Mouse (Mus musculus) bone marrow, adult 2 months (tissue): Measurements from ENCODE around the gene Gtf3c2.

Experiments
- CTCF ChIP-seq: fragments of 200-500 bp; IDR thresholded peaks from 2 replicates; pipeline ENCODE4 v1.5.1; 2011; ENCODE audit warnings: low read length, control low read depth; ENCODE audit not compliant: control insufficient read depth, insufficient read depth
- POLR2A ChIP-seq: fragments of 200-500 bp; IDR thresholded peaks from 2 replicates; pipeline ENCODE4 v1.6.1; 2011; ENCODE audit warnings: low read depth, mild to moderate bottlenecking, control low read depth, low read length, borderline replicate concordance; ENCODE audit not compliant: control insufficient read depth

- TF ChIP-seq POLR2A = no peak
- no peak for TF ChIP-seq CTCF
Measured at GRCm38 (mm10) chr5:31198616-31199320, 18.8 kb upstream of the Gtf3c2 start.
